Mouse (Mus musculus): Measurements from ENCODE around the gene Prss16. TPM values are rescaled to one million over a fixed set of nuclear protein-coding genes. Genes with fewer than 3 reads are reported as not detected.

The Prss16 gene
- polyA plus RNA-seq, 1 experiment from 2014 or later = 0.20 TPM

DNA sequence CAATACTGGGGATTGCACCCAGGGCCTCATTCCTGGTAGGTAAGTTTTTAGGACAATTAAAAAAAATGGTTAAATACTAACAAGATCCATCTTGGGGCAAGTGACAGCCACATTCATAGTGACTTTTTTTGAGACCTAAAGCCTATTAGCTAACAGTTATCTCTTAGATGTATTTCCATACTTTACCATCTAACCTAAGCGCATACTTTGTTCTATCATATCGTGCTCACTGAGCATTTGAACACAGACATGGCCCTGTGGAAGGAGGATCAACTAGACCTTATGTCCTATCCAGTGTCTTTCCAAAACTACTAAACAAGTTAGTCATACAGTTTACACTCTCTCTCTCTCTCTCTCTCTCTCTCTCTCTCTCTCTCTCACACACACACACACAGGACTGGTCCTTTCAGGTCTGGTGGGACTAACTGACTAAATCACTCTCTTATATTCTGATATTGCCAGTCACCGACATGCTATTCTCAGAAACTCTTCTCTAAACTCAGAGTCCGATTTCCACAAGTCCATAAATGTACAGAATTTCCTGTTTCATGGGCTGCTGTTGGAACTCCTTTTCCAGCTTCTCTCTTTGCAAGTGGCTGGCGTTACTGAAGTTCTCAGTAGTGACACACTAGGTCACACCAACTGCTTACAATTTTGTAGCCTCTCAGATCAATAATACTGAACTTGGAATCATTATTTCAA is 24.4 kb upstream of the Prss16 start:
- Histone ChIP-seq H3K4me3 (peak overlapping the region; percentile 55), H3K4me1 (peaks cover 17% of the 10 kb centered on the region; the same call in 1 of the 2 replicates), H3K36me3 (no peaks in the 10 kb centered on the region), H3K27ac (peak overlapping the region; percentile 89), H3K27me3 (ENCODE audit: low read depth, poor library complexity, severe bottlenecking) (no peaks in the 10 kb centered on the region), H3K9me3 (replicated peaks) (no peaks in the 10 kb centered on the region)
- DNase-seq (ENCODE audit: low spot score) = no peak
- WGBS = 70% methylated on average over 5 of the region's 5 CpGs

DNA sequence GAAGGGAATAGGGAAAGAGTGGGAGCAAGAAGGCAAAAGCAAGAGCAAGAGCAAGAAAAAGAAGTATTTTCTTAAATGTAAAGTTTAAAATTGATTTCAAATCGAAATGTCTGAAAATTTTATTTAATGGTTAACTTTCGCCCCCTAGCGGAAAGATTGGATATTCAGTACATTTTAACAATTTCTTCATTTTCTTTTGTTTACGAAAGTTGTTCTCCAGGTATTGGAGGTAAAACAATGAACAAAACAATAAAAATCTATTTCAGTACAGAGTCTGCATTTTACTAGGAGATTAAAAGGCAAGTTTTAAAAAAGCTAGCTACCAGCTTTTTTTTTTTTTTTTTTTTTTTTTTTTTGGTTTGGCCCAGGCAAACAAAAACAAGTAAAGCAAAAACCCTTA is 21.0 kb upstream of the Prss16 start:
- Histone ChIP-seq H3K4me1 (peaks cover 14% of the 10 kb centered on the region), H3K27me3 (ENCODE audit: low read depth, poor library complexity, severe bottlenecking) (no peaks in the 10 kb centered on the region), H3K27ac (no peak overlapping the region), H3K4me3 (no peak overlapping the region), H3K36me3 (no peaks in the 10 kb centered on the region), H3K9me3 (replicated peaks) (no peaks in the 10 kb centered on the region)
- DNase-seq (ENCODE audit: low spot score) = no peak
- WGBS = 22% methylated on average over 4 of the region's 4 CpGs

DNA sequence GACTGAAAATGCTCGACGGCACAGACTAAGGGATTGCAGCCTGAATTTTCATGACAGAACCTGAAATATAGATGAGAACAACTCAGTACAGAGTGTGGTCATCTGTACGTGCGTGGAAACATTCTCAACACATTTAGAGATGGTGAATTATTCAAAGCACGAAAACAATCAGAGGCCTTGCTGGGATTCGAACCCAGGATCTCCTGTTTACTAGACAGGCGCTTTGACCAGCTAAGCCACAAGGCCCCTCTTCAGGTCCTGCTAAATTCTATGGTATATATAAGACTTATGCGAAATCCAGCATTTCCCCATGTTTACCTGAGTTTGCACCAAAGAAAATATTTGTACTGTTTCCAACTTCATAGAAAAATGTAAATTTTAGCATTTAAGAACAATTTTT is 20.4 kb upstream of the Prss16 start:
- no peak for DNase-seq (ENCODE audit: low spot score)
- no peak overlapping the region for H3K27ac ChIP-seq
- H3K27me3 ChIP-seq (ENCODE audit: low read depth, poor library complexity, severe bottlenecking) = no peaks in the 10 kb centered on the region
- H3K9me3 ChIP-seq (replicated peaks) = no peaks in the 10 kb centered on the region
- WGBS = 33% methylated on average over 8 of the region's 8 CpGs
- H3K4me1 ChIP-seq = peaks cover 14% of the 10 kb centered on the region
- no peak overlapping the region for H3K4me3 ChIP-seq
- no peaks in the 10 kb centered on the region for H3K36me3 ChIP-seq

DNA sequence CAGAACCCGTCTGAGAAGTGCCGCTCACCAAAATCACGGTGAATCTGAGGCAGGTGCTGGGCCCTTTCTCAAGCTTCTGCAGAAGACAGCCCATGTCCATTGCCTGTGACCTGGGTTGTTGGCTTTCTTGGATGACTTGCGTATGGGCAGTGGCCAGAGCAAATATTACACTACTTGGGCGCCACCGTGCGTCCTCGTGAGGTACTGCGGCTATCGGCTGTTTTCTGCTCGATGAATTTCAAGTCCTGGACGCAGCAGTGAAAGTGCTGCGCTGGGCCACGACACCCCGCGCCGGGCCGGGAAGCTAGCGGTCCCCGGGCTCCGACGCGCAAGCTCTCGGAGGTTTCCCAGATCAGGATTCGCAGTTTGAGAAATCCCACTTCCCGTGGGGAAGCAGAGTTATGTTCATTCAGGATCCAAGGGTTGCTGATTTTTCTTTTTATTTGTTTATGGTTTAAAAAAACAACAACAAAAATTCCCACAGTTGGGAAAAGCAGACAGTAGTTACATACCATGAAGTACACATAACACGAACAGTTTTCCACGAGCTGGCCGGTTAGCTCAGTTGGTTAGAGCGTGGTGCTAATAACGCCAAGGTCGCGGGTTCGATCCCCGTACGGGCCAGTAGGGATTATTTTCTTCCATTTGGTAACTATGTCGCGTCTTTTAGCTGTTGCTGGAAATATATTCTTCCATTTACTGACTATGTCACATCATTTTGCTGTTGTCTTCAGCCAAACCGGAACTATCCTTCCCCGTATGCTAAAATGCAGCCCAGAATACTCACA is 19.3 kb upstream of the Prss16 start:
- WGBS = under 1% methylated on average over 40 of the region's 40 CpGs
- Histone ChIP-seq H3K9me3 (replicated peaks) (no peaks in the 10 kb centered on the region), H3K4me1 (peaks cover 11% of the 10 kb centered on the region), H3K27me3 (ENCODE audit: low read depth, poor library complexity, severe bottlenecking) (no peaks in the 10 kb centered on the region), H3K27ac (peak overlapping the region; percentile 81), H3K36me3 (no peaks in the 10 kb centered on the region), H3K4me3 (peak overlapping the region; percentile 58)
- DNase-seq (ENCODE audit: low spot score) = peak; percentile 96

DNA sequence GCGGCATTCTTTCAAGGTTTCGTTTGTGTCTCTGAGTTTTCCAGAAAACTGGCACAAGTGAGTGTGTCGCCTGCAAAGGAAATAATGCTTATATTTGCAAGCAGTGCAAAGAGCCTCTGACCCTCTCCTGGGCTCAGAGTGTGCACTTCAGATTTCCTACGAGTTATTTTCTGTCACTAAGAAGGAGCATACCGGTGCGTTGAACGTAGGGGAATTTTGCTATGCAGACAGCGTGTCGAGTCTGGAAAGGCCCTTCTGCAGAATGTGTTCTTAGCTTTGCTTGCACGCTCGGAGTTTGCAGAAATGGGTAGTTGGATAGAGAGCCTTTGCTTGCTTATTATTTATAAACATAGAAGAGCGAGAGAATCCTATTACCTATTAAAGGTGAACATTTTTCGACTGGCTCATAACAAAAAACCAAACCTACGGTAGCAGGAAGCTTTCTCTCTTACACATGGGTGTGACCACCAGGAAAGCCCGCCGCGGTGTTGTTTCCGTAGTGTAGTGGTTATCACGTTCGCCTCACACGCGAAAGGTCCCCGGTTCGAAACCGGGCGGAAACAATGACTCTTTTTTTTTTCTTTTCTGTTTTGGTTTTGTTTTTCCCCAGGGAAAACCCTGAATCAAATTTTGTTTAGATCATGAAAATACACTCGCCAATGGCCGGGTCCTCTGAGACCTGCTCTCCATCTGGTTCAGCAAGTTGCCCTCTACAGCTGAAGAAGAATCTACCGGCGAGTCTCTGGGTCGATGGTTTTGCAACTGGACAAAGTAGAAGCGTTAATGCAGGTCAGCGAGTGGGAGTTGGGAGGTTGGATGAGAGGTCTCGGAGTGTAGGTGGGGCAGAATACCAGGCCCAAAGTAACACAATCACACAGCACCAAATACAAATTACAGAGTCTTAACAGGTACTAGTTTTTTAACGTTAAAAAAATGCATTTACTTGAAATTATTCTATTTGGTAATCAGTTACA is 16.8 kb upstream of the Prss16 start:
- Histone ChIP-seq H3K4me3 (peak overlapping the region; percentile 61), H3K27me3 (ENCODE audit: low read depth, poor library complexity, severe bottlenecking) (no peaks in the 10 kb centered on the region), H3K36me3 (no peaks in the 10 kb centered on the region), H3K27ac (peak overlapping the region; percentile 68), H3K9me3 (replicated peaks) (no peaks in the 10 kb centered on the region), H3K4me1 (peaks cover 8% of the 10 kb centered on the region)
- DNase-seq (ENCODE audit: low spot score) = peak; percentile 93
- WGBS = 2% methylated on average over 35 of the region's 35 CpGs

- no peak overlapping the region for H3K27ac ChIP-seq
- DNase-seq (ENCODE audit: low spot score) = peak; percentile 81
- H3K27me3 ChIP-seq (ENCODE audit: low read depth, poor library complexity, severe bottlenecking) = peaks cover 32% of the 10 kb centered on the region
- H3K36me3 ChIP-seq = no peaks in the 10 kb centered on the region
- H3K4me3 ChIP-seq = peak overlapping the region; percentile 60
- WGBS = under 1% methylated on average over 9 of the region's 9 CpGs
- no peaks in the 10 kb centered on the region for H3K9me3 ChIP-seq (replicated peaks)
- peaks cover 5% of the 10 kb centered on the region for H3K4me1 ChIP-seq
These were observed 12.7 kb upstream of the Prss16 start for GRCm38 (mm10) chr13:22022241-22022640.

- WGBS = under 1% methylated on average over 11 of the region's 11 CpGs
- H3K4me1 ChIP-seq = peaks cover 5% of the 10 kb centered on the region
These were observed 12.0 kb upstream of the Prss16 start for GRCm38 (mm10) chr13:22021581-22021980.

DNA sequence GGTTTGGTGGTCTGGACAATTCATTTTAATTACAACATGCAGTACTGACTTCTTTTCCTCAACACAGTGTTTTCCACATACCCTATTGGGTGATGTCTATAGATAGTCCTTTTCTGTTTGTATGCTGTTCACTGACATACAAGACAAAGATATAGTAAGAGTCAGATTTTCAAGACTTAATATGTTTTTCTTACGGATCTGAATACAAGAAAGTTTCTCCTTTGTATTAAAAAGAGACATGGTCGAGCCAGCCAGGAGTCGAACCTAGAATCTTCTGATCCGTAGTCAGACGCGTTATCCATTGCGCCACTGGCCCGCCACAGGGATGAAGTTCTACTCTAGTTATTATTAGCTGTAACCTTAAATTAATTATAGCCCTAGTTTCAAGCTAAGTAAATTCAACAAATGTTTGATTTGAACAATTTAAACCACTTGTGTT is 11.4 kb upstream of the Prss16 start:
- Histone ChIP-seq H3K9me3 (replicated peaks) (no peaks in the 10 kb centered on the region), H3K4me3 (peak overlapping the region; percentile 60), H3K36me3 (no peaks in the 10 kb centered on the region), H3K4me1 (peaks cover 4% of the 10 kb centered on the region), H3K27ac (no peak overlapping the region), H3K27me3 (ENCODE audit: low read depth, poor library complexity, severe bottlenecking) (peaks cover 33% of the 10 kb centered on the region)
- no peak for DNase-seq (ENCODE audit: low spot score)
- under 1% methylated on average over 8 of the region's 8 CpGs for WGBS

More at GRCm38 (mm10) chr13:22021581-22021980, 12.0 kb upstream of the Prss16 start:
- DNase-seq (ENCODE audit: low spot score) = no peak
- H3K36me3 ChIP-seq = no peaks in the 10 kb centered on the region
- H3K27me3 ChIP-seq (ENCODE audit: low read depth, poor library complexity, severe bottlenecking) = peaks cover 33% of the 10 kb centered on the region
- H3K4me3 ChIP-seq = peak overlapping the region; percentile 60
- H3K27ac ChIP-seq = no peak overlapping the region
- H3K9me3 ChIP-seq (replicated peaks) = no peaks in the 10 kb centered on the region

- no peaks in the 10 kb centered on the region for H3K36me3 ChIP-seq
- peaks cover 37% of the 10 kb centered on the region for H3K27me3 ChIP-seq (ENCODE audit: low read depth, poor library complexity, severe bottlenecking)
- peak overlapping the region; percentile 60 for H3K4me3 ChIP-seq
- H3K9me3 ChIP-seq (replicated peaks) = no peaks in the 10 kb centered on the region
- no peak for DNase-seq (ENCODE audit: low spot score)
- 1% methylated on average over 44 of the region's 44 CpGs for WGBS
- H3K4me1 ChIP-seq = no peaks in the 10 kb centered on the region; the same call in 1 of the 2 replicates
- H3K27ac ChIP-seq = no peak overlapping the region
These were observed 10.6 kb upstream of the Prss16 start for GRCm38 (mm10) chr13:22019934-22020835.

GRCm38 (mm10) chr13:22015479-22016450 is 6.2 kb upstream of the Prss16 start:
- no peaks in the 10 kb centered on the region for H3K36me3 ChIP-seq
- peak overlapping the region; percentile 5; the same call in 1 of the 2 replicates for H3K4me3 ChIP-seq
- peak; percentile 85 for DNase-seq (ENCODE audit: low spot score)
- H3K4me1 ChIP-seq = peaks cover 7% of the 10 kb centered on the region
- peaks cover 82% of the 10 kb centered on the region for H3K27me3 ChIP-seq (ENCODE audit: low read depth, poor library complexity, severe bottlenecking)
- no peak overlapping the region for H3K27ac ChIP-seq
- no peaks in the 10 kb centered on the region for H3K9me3 ChIP-seq (replicated peaks)
- 16% methylated on average over 27 of the region's 27 CpGs for WGBS

DNA sequence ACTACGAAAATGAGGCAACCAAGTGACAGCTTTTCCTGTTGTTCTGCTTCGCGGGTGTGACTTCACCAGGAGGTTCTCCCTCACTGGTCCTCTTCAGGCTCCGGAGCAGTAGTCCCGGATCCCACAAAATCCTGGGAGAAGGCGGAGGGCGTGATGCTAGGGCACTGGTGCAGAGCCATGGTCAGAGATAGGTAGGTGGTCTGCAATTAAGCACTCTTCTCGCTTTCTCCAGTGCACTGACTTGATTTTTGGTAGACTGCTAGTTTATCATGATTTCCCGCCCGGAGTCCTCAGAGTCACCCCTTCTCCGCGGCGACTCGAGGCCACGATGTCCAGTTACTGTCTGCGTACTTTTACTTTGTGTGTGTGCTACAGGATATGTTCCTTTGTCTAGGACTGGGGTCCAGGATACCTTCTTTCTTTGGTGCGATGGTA is 4.9 kb upstream of the Prss16 start:
- WGBS = 10% methylated on average over 17 of the region's 17 CpGs

More for the DNA sequence above, 4.9 kb upstream of the Prss16 start:
- peak overlapping the region; percentile 37 for H3K4me3 ChIP-seq
- H3K27ac ChIP-seq = no peak overlapping the region
- no peaks in the 10 kb centered on the region for H3K36me3 ChIP-seq
- peaks cover 7% of the 10 kb centered on the region for H3K4me1 ChIP-seq
- peaks cover 85% of the 10 kb centered on the region for H3K27me3 ChIP-seq (ENCODE audit: low read depth, poor library complexity, severe bottlenecking)
- DNase-seq (ENCODE audit: low spot score) = no peak
- no peaks in the 10 kb centered on the region for H3K9me3 ChIP-seq (replicated peaks)

All from limb, embryonic 10.5 days (tissue).